Mouse (Mus musculus) adrenal gland, postnatal 14 days (tissue): Measurements from ENCODE around the gene Nr4a2. TPM values are rescaled to one million over a fixed set of nuclear protein-coding genes. Genes with fewer than 3 reads are reported as not detected.

Source experiments
- DNase-seq: peaks from one replicate; pipeline ENCODE4 v3.0.0; 2021; ENCODE audit warnings: mixed read lengths
- total RNA-seq: library from RNA; stranded (reverse); gene quantifications from 2 replicates; pipeline ENCODE4 v1.2.3, GENCODE M21; 2021

Gene Nr4a2
- total RNA-seq, 1 experiment from 2014 or later: 48.2 TPM

- DNase-seq: no peak
Measured at GRCm38 (mm10) chr2:57111791-57112538, 11.8 kb downstream of the Nr4a2 start.

- no peak for DNase-seq
Measured at GRCm38 (mm10) chr2:57111011-57111790, 12.6 kb downstream of the Nr4a2 start.

- no peak for DNase-seq
Measured at GRCm38 (mm10) chr2:57110401-57110800, 13.4 kb downstream of the Nr4a2 start.

- no peak for DNase-seq
Measured at GRCm38 (mm10) chr2:57109926-57110325, 13.9 kb downstream of the Nr4a2 start.

DNA sequence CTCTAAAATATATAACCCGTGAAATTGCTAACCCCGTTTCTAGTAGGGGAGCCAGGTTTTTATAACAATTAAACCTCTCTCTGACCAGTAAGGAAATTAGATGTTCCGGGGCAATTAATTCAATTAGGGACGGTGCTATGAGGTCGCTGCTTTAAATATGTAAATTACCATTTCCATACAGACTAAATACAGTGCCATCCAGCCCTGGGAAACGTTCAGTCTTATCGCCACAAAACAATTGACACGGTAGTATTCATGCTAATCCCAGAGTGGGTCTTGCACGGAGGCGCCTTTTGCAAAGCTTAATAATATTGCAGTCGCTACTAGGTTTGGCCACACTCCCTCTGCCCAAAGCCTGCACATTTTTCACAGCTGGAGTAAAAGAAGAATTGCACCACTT, 14.5 kb downstream of the Nr4a2 start:
- no peak for DNase-seq

- DNase-seq: no peak
Measured at GRCm38 (mm10) chr2:57108349-57108930, 15.4 kb downstream of the Nr4a2 start.

DNA sequence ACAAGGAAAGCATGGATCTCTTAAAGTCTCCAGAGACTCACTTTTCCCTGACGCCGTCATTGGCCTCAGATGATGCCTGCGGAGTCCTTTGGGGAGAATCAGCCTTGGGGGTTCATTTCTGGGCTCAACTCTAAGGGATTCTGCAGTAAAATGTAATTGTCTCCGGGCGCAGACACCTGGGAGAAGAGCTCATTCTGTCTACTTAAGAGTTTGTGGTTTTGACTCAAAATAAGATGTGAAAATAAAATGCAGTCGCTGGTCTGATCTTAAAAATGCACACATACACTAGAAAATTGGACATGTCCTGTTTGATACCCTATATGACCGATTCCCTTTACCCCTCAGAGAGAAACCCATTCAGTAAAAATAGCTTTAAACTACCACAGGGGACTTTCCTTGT, 18.4 kb downstream of the Nr4a2 start:
- DNase-seq: no peak

DNA sequence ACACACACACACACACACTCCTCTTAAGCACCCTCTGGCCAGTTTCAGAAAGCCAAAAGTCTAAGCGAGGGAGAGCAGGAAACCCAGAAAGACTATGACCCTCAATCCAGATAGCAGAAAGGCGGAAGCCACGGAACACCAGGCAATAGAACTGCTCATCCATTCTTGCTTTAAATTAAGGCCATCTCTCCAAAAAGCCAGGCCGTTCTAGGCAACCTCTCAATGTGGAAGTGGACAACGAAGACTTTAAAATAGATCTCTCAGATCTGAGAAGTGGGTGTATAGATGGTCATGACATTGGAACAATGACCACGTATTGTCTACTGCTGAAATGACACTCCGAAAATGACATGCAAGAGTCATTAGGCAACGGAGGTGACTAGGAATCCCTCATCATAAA, 19.1 kb downstream of the Nr4a2 start:
- no peak for DNase-seq

DNA sequence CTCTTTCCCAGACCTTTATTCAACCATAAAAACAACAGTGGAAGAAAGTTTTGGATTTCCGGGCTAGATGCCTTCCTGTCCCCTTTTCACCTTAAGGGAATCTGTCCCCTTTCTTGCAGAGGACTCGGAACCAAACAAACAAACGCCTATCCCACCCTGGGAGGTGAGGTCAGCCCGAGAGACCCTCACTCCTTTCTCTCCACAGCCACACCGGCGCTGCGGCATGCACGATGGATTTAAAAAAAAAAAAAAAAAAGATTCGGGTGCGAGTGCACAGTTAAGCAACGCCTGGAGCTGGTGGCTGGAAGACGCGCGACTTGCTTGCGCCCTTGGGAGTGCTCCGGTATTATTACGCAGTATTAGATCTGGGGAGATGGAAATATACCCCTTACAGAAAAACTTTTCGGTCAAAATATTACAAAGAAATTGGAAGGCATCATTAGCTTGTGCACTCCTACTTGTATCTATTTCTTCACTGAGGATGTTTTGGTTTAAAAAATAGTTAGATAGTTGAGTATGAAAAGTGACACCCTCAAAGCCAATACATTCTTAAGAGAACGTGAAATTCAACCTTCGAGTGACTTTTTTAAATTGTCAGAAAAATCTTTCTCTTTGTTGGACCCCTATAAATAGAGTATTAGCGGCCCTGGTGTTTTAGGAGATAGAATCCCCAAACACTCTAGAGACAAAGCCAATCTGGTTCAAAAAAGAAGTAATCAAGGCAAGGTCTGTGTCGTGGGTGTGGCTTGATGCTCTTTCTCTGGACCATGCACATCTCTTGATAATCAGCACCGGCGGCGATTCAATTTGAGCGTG, 19.8 kb downstream of the Nr4a2 start:
- DNase-seq: no peak

DNA sequence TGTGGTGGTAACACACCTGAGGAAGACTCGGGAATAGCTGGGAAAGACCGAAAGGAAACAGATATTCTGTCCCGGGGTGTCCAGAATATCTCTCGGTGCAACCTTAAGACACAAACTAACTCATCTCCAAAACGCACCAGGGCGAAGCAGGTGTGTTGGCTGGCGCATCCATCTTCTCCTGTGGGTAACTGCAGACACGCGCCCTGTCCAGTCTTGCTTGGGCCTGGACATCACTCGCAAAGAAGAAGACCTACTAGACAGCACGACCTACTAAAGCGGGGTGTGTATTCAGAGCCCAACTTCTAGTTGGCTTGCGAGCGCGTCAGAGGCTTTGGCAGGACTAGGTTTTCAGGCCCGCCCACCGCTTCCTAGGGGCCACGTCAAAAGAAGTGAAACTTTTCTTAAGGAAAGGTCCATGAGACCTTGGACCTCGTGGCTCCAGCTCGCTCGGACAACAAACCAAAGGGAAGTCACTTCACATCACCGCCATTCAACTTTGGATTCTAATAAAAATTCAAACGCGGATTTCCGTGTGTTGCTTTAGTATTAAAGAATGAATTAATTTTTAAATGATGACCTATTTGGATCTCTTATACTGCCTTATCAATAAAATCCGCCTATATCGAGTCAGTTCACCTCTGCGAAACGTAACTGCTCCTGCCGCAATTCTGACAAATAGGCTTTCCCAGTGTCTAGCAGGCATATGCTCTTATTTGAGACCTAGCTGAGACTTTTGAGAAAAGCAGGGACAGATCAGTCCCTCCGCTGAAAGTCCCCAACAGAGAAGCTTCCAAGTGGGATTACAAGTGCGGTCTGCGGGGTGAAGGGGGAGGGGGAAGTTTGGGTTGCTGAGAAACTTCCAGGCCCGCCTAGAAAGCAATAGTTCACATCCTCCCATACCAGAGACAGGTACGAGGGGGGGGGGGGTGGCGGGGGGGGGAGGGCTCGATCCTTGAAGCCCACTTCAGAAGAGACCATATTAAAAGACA, 20.7 kb downstream of the Nr4a2 start:
- DNase-seq: no peak

- peak; percentile 68 for DNase-seq
Measured at GRCm38 (mm10) chr2:57102091-57102855, 21.5 kb downstream of the Nr4a2 start.

- no peak for DNase-seq
Measured at GRCm38 (mm10) chr2:57100241-57100640, 23.6 kb downstream of the Nr4a2 start.

- DNase-seq: no peak
Measured at GRCm38 (mm10) chr2:57072452-57072851, 51.4 kb downstream of the Nr4a2 start.

GRCm38 (mm10) chr2:57063480-57063879, 60.3 kb downstream of the Nr4a2 start:
- no peak for DNase-seq

Other genes with a start within 250 kb of the Nr4a2 start
- 220 and 223 TPM in 2 replicates for gene Gpd2, start 113.6 kb upstream of the Nr4a2 start, total RNA-seq